Mouse (Mus musculus): ENCODE measurements at regions not wholly inside any gene's neighbourhood (a gene's known extent, or its start where the extent isn't known, plus 50 kb on each side); places are given as distances from the start of the nearest gene placed in this dataset.

- Histone ChIP-seq H3K27me3 (no peaks in the 10 kb centered on the region), H3K4me1 (replicated peaks) (peaks cover 19% of the 10 kb centered on the region), H3K4me2 (no peak overlapping the region), H3K36me3 (no peaks in the 10 kb centered on the region), H3K9ac (no peak overlapping the region), H3K4me3 (no peak overlapping the region), H3K9me3 (no peaks in the 10 kb centered on the region), H3K27ac (replicated peaks) (0 out of 2 replicates have a peak overlapping the region, but pooled peaks have one; percentile 25)
- peak; percentile 43; the same call in 1 of the 2 replicates for ATAC-seq (ENCODE audit: low read depth)
- 56% methylated on average over 14 of the region's 14 CpGs for WGBS
These were observed 166.8 kb downstream of the Sp3 start for GRCm38 (mm10) chr2:72813282-72813974.

GRCm38 (mm10) chr2:72825251-72825650, 155.0 kb downstream of the Sp3 start:
- no peak for ATAC-seq (ENCODE audit: low read depth)
- no peaks in the 10 kb centered on the region for H3K36me3 ChIP-seq
- H3K27me3 ChIP-seq = peaks cover 19% of the 10 kb centered on the region
- no peaks in the 10 kb centered on the region for H3K9me3 ChIP-seq
- no peak overlapping the region for H3K27ac ChIP-seq (replicated peaks)
- H3K9ac ChIP-seq = no peak overlapping the region
- H3K4me3 ChIP-seq = no peak overlapping the region
- H3K4me1 ChIP-seq (replicated peaks) = no peaks in the 10 kb centered on the region; the same call in 1 of the 2 replicates
- 73% methylated on average over 4 of the region's 4 CpGs for WGBS
- no peak overlapping the region for H3K4me2 ChIP-seq

GRCm38 (mm10) chr2:72829139-72829538, 151.1 kb downstream of the Sp3 start:
- 31% methylated on average over 1 of the region's 1 CpGs for WGBS
- Histone ChIP-seq H3K9me3 (no peaks in the 10 kb centered on the region), H3K27ac (replicated peaks) (no peak overlapping the region), H3K4me2 (no peak overlapping the region), H3K4me3 (no peak overlapping the region), H3K4me1 (replicated peaks) (no peaks in the 10 kb centered on the region; the same call in 1 of the 2 replicates), H3K36me3 (no peaks in the 10 kb centered on the region), H3K9ac (no peak overlapping the region), H3K27me3 (peaks cover 16% of the 10 kb centered on the region)
- no peak for ATAC-seq (ENCODE audit: low read depth)

- no peaks in the 10 kb centered on the region for H3K9me3 ChIP-seq
- H3K36me3 ChIP-seq = no peaks in the 10 kb centered on the region
- H3K9ac ChIP-seq = no peak overlapping the region
- no peak overlapping the region for H3K27ac ChIP-seq (replicated peaks)
- peaks cover 6% of the 10 kb centered on the region; the same call in 1 of the 2 replicates for H3K27me3 ChIP-seq
- WGBS = 78% methylated on average over 10 of the region's 10 CpGs
- ATAC-seq (ENCODE audit: low read depth) = no peak
- H3K4me1 ChIP-seq (replicated peaks) = 0 out of 2 replicates have a peak, but pooled peaks cover 2% of the 10 kb centered on the region
- H3K4me2 ChIP-seq = no peak overlapping the region
- H3K4me3 ChIP-seq = no peak overlapping the region
These were observed 147.5 kb downstream of the Sp3 start for GRCm38 (mm10) chr2:72832770-72833169.

- 0 out of 2 replicates have a peak, but pooled peaks cover 3% of the 10 kb centered on the region for H3K9me3 ChIP-seq
- H3K9ac ChIP-seq = no peak overlapping the region
- H3K4me2 ChIP-seq = no peak overlapping the region
- H3K4me1 ChIP-seq (replicated peaks) = peaks cover 17% of the 10 kb centered on the region; the same call in 1 of the 2 replicates
- H3K27me3 ChIP-seq = no peaks in the 10 kb centered on the region
- H3K4me3 ChIP-seq = no peak overlapping the region
- 44% methylated on average over 6 of the region's 6 CpGs for WGBS
- H3K36me3 ChIP-seq = no peaks in the 10 kb centered on the region
- ATAC-seq (ENCODE audit: low read depth) = no peak
- H3K27ac ChIP-seq (replicated peaks) = no peak overlapping the region
These were observed 142.0 kb downstream of the Sp3 start for GRCm38 (mm10) chr2:72838085-72838727.

GRCm38 (mm10) chr2:72839673-72840072, 140.6 kb downstream of the Sp3 start:
- H3K27me3 ChIP-seq = no peaks in the 10 kb centered on the region
- H3K9me3 ChIP-seq = 0 out of 2 replicates have a peak, but pooled peaks cover 3% of the 10 kb centered on the region
- H3K27ac ChIP-seq (replicated peaks) = no peak overlapping the region
- no peak overlapping the region for H3K4me2 ChIP-seq
- no peaks in the 10 kb centered on the region for H3K36me3 ChIP-seq
- no peak overlapping the region for H3K4me3 ChIP-seq
- WGBS = 84% methylated on average over 5 of the region's 5 CpGs
- H3K9ac ChIP-seq = no peak overlapping the region
- peaks cover 17% of the 10 kb centered on the region; the same call in 1 of the 2 replicates for H3K4me1 ChIP-seq (replicated peaks)
- no peak for ATAC-seq (ENCODE audit: low read depth)

- Histone ChIP-seq H3K27me3 (no peaks in the 10 kb centered on the region), H3K4me3 (no peak overlapping the region), H3K27ac (replicated peaks) (peak overlapping the region; percentile 42; the same call in 1 of the 2 replicates), H3K9me3 (0 out of 2 replicates have a peak, but pooled peaks cover 3% of the 10 kb centered on the region), H3K4me1 (replicated peaks) (peaks cover 17% of the 10 kb centered on the region; the same call in 1 of the 2 replicates), H3K4me2 (0 out of 2 replicates have a peak overlapping the region, but pooled peaks have one; percentile 0), H3K36me3 (no peaks in the 10 kb centered on the region), H3K9ac (no peak overlapping the region)
- 55% methylated on average over 5 of the region's 5 CpGs for WGBS
- no peak for ATAC-seq (ENCODE audit: low read depth)
These were observed 138.9 kb downstream of the Sp3 start for GRCm38 (mm10) chr2:72841367-72841766.

GRCm38 (mm10) chr2:72843610-72844009, 136.6 kb downstream of the Sp3 start:
- Histone ChIP-seq H3K27ac (replicated peaks) (no peak overlapping the region), H3K27me3 (no peaks in the 10 kb centered on the region), H3K4me1 (replicated peaks) (peaks cover 10% of the 10 kb centered on the region; the same call in 1 of the 2 replicates), H3K4me3 (no peak overlapping the region), H3K9me3 (0 out of 2 replicates have a peak, but pooled peaks cover 3% of the 10 kb centered on the region), H3K9ac (no peak overlapping the region), H3K4me2 (no peak overlapping the region), H3K36me3 (no peaks in the 10 kb centered on the region)
- ATAC-seq (ENCODE audit: low read depth) = no peak
- 86% methylated on average over 2 of the region's 2 CpGs for WGBS

GRCm38 (mm10) chr2:72849441-72850192, 130.6 kb downstream of the Sp3 start:
- 68% methylated on average over 12 of the region's 12 CpGs for WGBS
- Histone ChIP-seq H3K4me2 (no peak overlapping the region), H3K4me1 (replicated peaks) (no peaks in the 10 kb centered on the region), H3K27ac (replicated peaks) (no peak overlapping the region), H3K36me3 (no peaks in the 10 kb centered on the region), H3K9me3 (no peaks in the 10 kb centered on the region), H3K27me3 (no peaks in the 10 kb centered on the region), H3K9ac (no peak overlapping the region), H3K4me3 (no peak overlapping the region)
- no peak for ATAC-seq (ENCODE audit: low read depth)

- 87% methylated on average over 4 of the region's 4 CpGs for WGBS
- Histone ChIP-seq H3K27me3 (no peaks in the 10 kb centered on the region), H3K4me2 (no peak overlapping the region), H3K27ac (replicated peaks) (no peak overlapping the region), H3K36me3 (no peaks in the 10 kb centered on the region), H3K9me3 (no peaks in the 10 kb centered on the region), H3K9ac (no peak overlapping the region), H3K4me1 (replicated peaks) (no peaks in the 10 kb centered on the region), H3K4me3 (no peak overlapping the region)
- no peak for ATAC-seq (ENCODE audit: low read depth)
These were observed 127.7 kb downstream of the Sp3 start for GRCm38 (mm10) chr2:72852509-72852908.

GRCm38 (mm10) chr2:72855276-72855970, 124.8 kb downstream of the Sp3 start:
- Histone ChIP-seq H3K4me1 (replicated peaks) (no peaks in the 10 kb centered on the region), H3K4me2 (no peak overlapping the region), H3K4me3 (no peak overlapping the region), H3K27me3 (no peaks in the 10 kb centered on the region), H3K27ac (replicated peaks) (no peak overlapping the region), H3K9me3 (no peaks in the 10 kb centered on the region), H3K9ac (no peak overlapping the region), H3K36me3 (no peaks in the 10 kb centered on the region)
- ATAC-seq (ENCODE audit: low read depth) = no peak
- whole genome bisulfite sequencing = 85% methylated on average over 11 of the region's 11 CpGs
